Mouse (Mus musculus): ENCODE measurements at regions not wholly inside any gene's neighbourhood (a gene's known extent, or its start where the extent isn't known, plus 50 kb on each side); places are given as distances from the start of the nearest gene placed in this dataset.

GRCm38 (mm10) chr11:111155023-111155422 lies 89.1 kb downstream of the Kcnj2 start:
- Histone ChIP-seq H3K9ac (no peak overlapping the region), H3K4me2 (no peak overlapping the region), H3K4me3 (no peak overlapping the region), H3K4me1 (replicated peaks) (no peaks in the 10 kb centered on the region), H3K9me3 (replicated peaks) (no peaks in the 10 kb centered on the region), H3K36me3 (no peaks in the 10 kb centered on the region), H3K27me3 (replicated peaks) (no peaks in the 10 kb centered on the region), H3K27ac (ENCODE audit: poor library complexity, severe bottlenecking) (no peak overlapping the region)
- 81% methylated on average over 7 of the region's 7 CpGs for WGBS
- ATAC-seq (ENCODE audit: insufficient number of reproducible peaks, low FRiP score), result no peak

- H3K4me1 ChIP-seq (replicated peaks), result no peaks in the 10 kb centered on the region
- no peaks in the 10 kb centered on the region for H3K9me3 ChIP-seq (replicated peaks)
- no peaks in the 10 kb centered on the region for H3K36me3 ChIP-seq
- H3K27me3 ChIP-seq (replicated peaks), result no peaks in the 10 kb centered on the region
- 83% methylated on average over 7 of the region's 7 CpGs for WGBS
- ATAC-seq (ENCODE audit: insufficient number of reproducible peaks, low FRiP score), result no peak
- H3K27ac ChIP-seq (ENCODE audit: poor library complexity, severe bottlenecking), result no peak overlapping the region
- no peak overlapping the region for H3K9ac ChIP-seq
- no peak overlapping the region for H3K4me3 ChIP-seq
- no peak overlapping the region for H3K4me2 ChIP-seq
These were observed 89.8 kb downstream of the Kcnj2 start for GRCm38 (mm10) chr11:111155747-111156146.

GRCm38 (mm10) chr11:111159299-111159698 lies 93.3 kb downstream of the Kcnj2 start:
- 62% methylated on average over 2 of the region's 2 CpGs for WGBS
- no peak for ATAC-seq (ENCODE audit: insufficient number of reproducible peaks, low FRiP score)
- no peak overlapping the region for H3K27ac ChIP-seq (ENCODE audit: poor library complexity, severe bottlenecking)

GRCm38 (mm10) chr11:111164907-111165306 lies 98.9 kb downstream of the Kcnj2 start:
- Histone ChIP-seq H3K27ac (ENCODE audit: poor library complexity, severe bottlenecking) (no peak overlapping the region), H3K4me2 (no peak overlapping the region), H3K36me3 (no peaks in the 10 kb centered on the region), H3K9ac (no peak overlapping the region), H3K9me3 (replicated peaks) (no peaks in the 10 kb centered on the region), H3K4me3 (no peak overlapping the region), H3K4me1 (replicated peaks) (no peaks in the 10 kb centered on the region), H3K27me3 (replicated peaks) (no peaks in the 10 kb centered on the region)
- ATAC-seq (ENCODE audit: insufficient number of reproducible peaks, low FRiP score), result no peak

More at GRCm38 (mm10) chr11:111159299-111159698, 93.3 kb downstream of the Kcnj2 start:
- Histone ChIP-seq H3K9ac (no peak overlapping the region), H3K4me2 (no peak overlapping the region), H3K4me3 (no peak overlapping the region), H3K4me1 (replicated peaks) (no peaks in the 10 kb centered on the region), H3K9me3 (replicated peaks) (no peaks in the 10 kb centered on the region), H3K36me3 (no peaks in the 10 kb centered on the region), H3K27me3 (replicated peaks) (no peaks in the 10 kb centered on the region)

- H3K4me1 ChIP-seq (replicated peaks), result no peaks in the 10 kb centered on the region
- 75% methylated on average over 5 of the region's 5 CpGs for WGBS
- H3K36me3 ChIP-seq, result no peaks in the 10 kb centered on the region
- ATAC-seq (ENCODE audit: insufficient number of reproducible peaks, low FRiP score), result no peak
- H3K9ac ChIP-seq, result no peak overlapping the region
- H3K4me3 ChIP-seq, result no peak overlapping the region
- H3K9me3 ChIP-seq (replicated peaks), result no peaks in the 10 kb centered on the region
- no peak overlapping the region for H3K4me2 ChIP-seq
- no peak overlapping the region for H3K27ac ChIP-seq (ENCODE audit: poor library complexity, severe bottlenecking)
- H3K27me3 ChIP-seq (replicated peaks), result no peaks in the 10 kb centered on the region
These were observed 104.3 kb downstream of the Kcnj2 start for GRCm38 (mm10) chr11:111170174-111170800.

- no peak overlapping the region for H3K4me3 ChIP-seq
- no peaks in the 10 kb centered on the region for H3K27me3 ChIP-seq (replicated peaks)
- H3K27ac ChIP-seq (ENCODE audit: poor library complexity, severe bottlenecking), result no peak overlapping the region
- no peak for ATAC-seq (ENCODE audit: insufficient number of reproducible peaks, low FRiP score)
- H3K9me3 ChIP-seq (replicated peaks), result no peaks in the 10 kb centered on the region
- H3K36me3 ChIP-seq, result no peaks in the 10 kb centered on the region
- WGBS, result 78% methylated on average over 4 of the region's 4 CpGs
- no peaks in the 10 kb centered on the region for H3K4me1 ChIP-seq (replicated peaks)
- no peak overlapping the region for H3K9ac ChIP-seq
- H3K4me2 ChIP-seq, result no peak overlapping the region
These were observed 107.6 kb downstream of the Kcnj2 start for GRCm38 (mm10) chr11:111173525-111173924.

- no peak overlapping the region for H3K27ac ChIP-seq (ENCODE audit: poor library complexity, severe bottlenecking)
- H3K36me3 ChIP-seq, result no peaks in the 10 kb centered on the region
- ATAC-seq (ENCODE audit: insufficient number of reproducible peaks, low FRiP score), result no peak
- H3K4me1 ChIP-seq (replicated peaks), result no peaks in the 10 kb centered on the region
- no peak overlapping the region for H3K4me2 ChIP-seq
- H3K4me3 ChIP-seq, result no peak overlapping the region
- WGBS, result 59% methylated on average over 3 of the region's 3 CpGs
- no peaks in the 10 kb centered on the region for H3K27me3 ChIP-seq (replicated peaks)
- no peak overlapping the region for H3K9ac ChIP-seq
- H3K9me3 ChIP-seq (replicated peaks), result no peaks in the 10 kb centered on the region
These were observed 109.6 kb downstream of the Kcnj2 start for GRCm38 (mm10) chr11:111175566-111175965.

GRCm38 (mm10) chr11:111177516-111177915 lies 111.6 kb downstream of the Kcnj2 start:
- no peaks in the 10 kb centered on the region for H3K36me3 ChIP-seq
- H3K27ac ChIP-seq (ENCODE audit: poor library complexity, severe bottlenecking), result no peak overlapping the region
- WGBS, result 74% methylated on average over 4 of the region's 4 CpGs
- H3K9ac ChIP-seq, result no peak overlapping the region
- H3K4me1 ChIP-seq (replicated peaks), result no peaks in the 10 kb centered on the region
- no peak overlapping the region for H3K4me2 ChIP-seq
- peaks cover 3% of the 10 kb centered on the region; the same call in 1 of the 2 replicates for H3K9me3 ChIP-seq (replicated peaks)
- no peak for ATAC-seq (ENCODE audit: insufficient number of reproducible peaks, low FRiP score)
- H3K27me3 ChIP-seq (replicated peaks), result no peaks in the 10 kb centered on the region
- H3K4me3 ChIP-seq, result no peak overlapping the region

GRCm38 (mm10) chr11:111197422-111197821 lies 131.5 kb downstream of the Kcnj2 start:
- Histone ChIP-seq H3K36me3 (no peaks in the 10 kb centered on the region), H3K27ac (ENCODE audit: poor library complexity, severe bottlenecking) (no peak overlapping the region), H3K4me1 (replicated peaks) (no peaks in the 10 kb centered on the region), H3K9me3 (replicated peaks) (no peaks in the 10 kb centered on the region), H3K4me3 (no peak overlapping the region), H3K27me3 (replicated peaks) (no peaks in the 10 kb centered on the region), H3K4me2 (no peak overlapping the region), H3K9ac (no peak overlapping the region)
- no peak for ATAC-seq (ENCODE audit: insufficient number of reproducible peaks, low FRiP score)
- WGBS, result 86% methylated on average over 4 of the region's 4 CpGs

GRCm38 (mm10) chr11:111200512-111200911 lies 134.5 kb downstream of the Kcnj2 start:
- Histone ChIP-seq H3K9ac (no peak overlapping the region), H3K4me1 (replicated peaks) (no peaks in the 10 kb centered on the region), H3K27me3 (replicated peaks) (no peaks in the 10 kb centered on the region), H3K4me2 (no peak overlapping the region), H3K9me3 (replicated peaks) (no peaks in the 10 kb centered on the region), H3K4me3 (no peak overlapping the region), H3K36me3 (no peaks in the 10 kb centered on the region), H3K27ac (ENCODE audit: poor library complexity, severe bottlenecking) (no peak overlapping the region)
- no peak for ATAC-seq (ENCODE audit: insufficient number of reproducible peaks, low FRiP score)
- 51% methylated on average over 2 of the region's 2 CpGs for WGBS

- H3K27ac ChIP-seq (ENCODE audit: poor library complexity, severe bottlenecking), result no peak overlapping the region
- H3K36me3 ChIP-seq, result no peaks in the 10 kb centered on the region
- H3K9ac ChIP-seq, result no peak overlapping the region
- H3K27me3 ChIP-seq (replicated peaks), result no peaks in the 10 kb centered on the region
- H3K9me3 ChIP-seq (replicated peaks), result no peaks in the 10 kb centered on the region
- no peaks in the 10 kb centered on the region for H3K4me1 ChIP-seq (replicated peaks)
- H3K4me3 ChIP-seq, result no peak overlapping the region
- ATAC-seq (ENCODE audit: insufficient number of reproducible peaks, low FRiP score), result no peak
- no peak overlapping the region for H3K4me2 ChIP-seq
These were observed 136.8 kb downstream of the Kcnj2 start for GRCm38 (mm10) chr11:111202780-111203179.

GRCm38 (mm10) chr11:111210565-111210964 lies 144.6 kb downstream of the Kcnj2 start:
- Histone ChIP-seq H3K9me3 (replicated peaks) (0 out of 2 replicates have a peak, but pooled peaks cover 3% of the 10 kb centered on the region), H3K27ac (ENCODE audit: poor library complexity, severe bottlenecking) (no peak overlapping the region), H3K4me1 (replicated peaks) (peaks cover 24% of the 10 kb centered on the region), H3K27me3 (replicated peaks) (no peaks in the 10 kb centered on the region), H3K4me2 (no peak overlapping the region), H3K36me3 (no peaks in the 10 kb centered on the region), H3K9ac (no peak overlapping the region), H3K4me3 (no peak overlapping the region)
- no peak for ATAC-seq (ENCODE audit: insufficient number of reproducible peaks, low FRiP score)

Data from heart, embryonic 12.5 days (tissue).